Mouse (Mus musculus): ENCODE results near the gene 2210011C24Rik.
"Not testable (repeated sequence)": the region's sequence is repeated elsewhere in the genome, so short reads cannot be mapped to it uniquely, and the experiment has no call there.

The 2210011C24Rik gene

GRCm38 (mm10) chr8:83990170-83990569 is 21.8 kb downstream of the 2210011C24Rik start:
- DNase-seq: no peak

- no peak for DNase-seq
These were observed 22.7 kb downstream of the 2210011C24Rik start for GRCm38 (mm10) chr8:83989243-83989642.

- not testable (repeated sequence) for DNase-seq
These were observed 28.7 kb downstream of the 2210011C24Rik start for GRCm38 (mm10) chr8:83983222-83983621.

DNA sequence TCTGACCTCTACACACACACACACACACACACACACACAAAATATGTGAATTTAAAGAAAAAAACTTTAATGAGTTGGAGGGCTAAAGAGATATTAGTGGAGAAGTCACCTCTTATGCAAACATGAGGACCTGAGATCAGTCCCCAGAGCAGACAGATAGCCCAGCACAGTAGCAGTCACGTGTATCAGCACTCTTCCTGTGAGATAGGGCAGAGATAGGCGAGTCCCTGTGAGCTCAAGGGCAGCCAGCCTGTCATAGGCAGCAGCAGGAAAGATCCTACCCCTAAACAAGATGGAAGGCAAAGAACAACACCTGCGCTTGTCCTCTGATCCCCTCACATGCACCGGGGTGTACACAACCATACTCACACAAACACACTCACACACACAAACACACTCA is 29.5 kb downstream of the 2210011C24Rik start:
- no peak for DNase-seq

DNA sequence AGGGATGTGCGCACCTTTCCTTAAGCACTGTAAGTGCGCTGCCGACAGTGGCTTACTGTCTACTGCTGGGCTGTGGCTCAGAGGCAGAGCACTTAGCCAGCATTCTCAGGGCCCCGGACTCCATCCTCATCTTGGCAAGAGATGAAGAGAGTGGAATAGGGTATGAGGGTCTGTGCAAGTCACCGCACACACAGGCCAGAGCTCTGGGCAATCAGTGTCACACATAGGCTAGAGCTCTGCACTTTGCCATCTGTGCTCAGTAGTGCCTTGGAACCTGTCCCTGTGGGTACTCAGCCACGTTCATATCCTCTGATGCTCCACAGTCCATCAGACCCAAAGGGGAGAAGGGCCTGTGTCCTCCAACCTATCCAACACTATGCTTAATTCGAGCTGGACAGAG is 30.4 kb downstream of the 2210011C24Rik start:
- no peak for DNase-seq

- DNase-seq: no peak
These were observed 31.1 kb downstream of the 2210011C24Rik start for GRCm38 (mm10) chr8:83980845-83981244.

DNA sequence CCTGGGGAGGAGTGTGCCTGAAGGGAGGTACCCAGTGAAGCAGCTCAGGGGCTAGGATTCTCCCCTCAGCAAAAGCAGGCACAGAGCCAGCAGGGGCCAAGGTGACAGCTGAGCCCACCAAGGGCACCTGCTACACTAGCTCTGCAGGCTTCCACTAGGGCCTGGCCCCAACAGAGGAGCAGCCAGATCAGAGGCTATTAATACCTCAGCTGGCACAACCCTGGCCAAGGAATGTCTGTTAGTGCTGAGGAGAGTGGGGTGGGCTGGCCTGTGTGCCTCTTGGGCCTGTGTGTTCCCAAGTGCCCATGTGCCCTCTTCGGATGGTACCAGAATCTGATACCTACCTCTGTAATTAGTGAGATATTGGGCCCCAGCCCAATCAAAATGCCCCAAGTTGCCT is 31.7 kb downstream of the 2210011C24Rik start:
- DNase-seq: no peak

- DNase-seq: no peak
These were observed 33.8 kb downstream of the 2210011C24Rik start for GRCm38 (mm10) chr8:83978200-83978599.

DNA sequence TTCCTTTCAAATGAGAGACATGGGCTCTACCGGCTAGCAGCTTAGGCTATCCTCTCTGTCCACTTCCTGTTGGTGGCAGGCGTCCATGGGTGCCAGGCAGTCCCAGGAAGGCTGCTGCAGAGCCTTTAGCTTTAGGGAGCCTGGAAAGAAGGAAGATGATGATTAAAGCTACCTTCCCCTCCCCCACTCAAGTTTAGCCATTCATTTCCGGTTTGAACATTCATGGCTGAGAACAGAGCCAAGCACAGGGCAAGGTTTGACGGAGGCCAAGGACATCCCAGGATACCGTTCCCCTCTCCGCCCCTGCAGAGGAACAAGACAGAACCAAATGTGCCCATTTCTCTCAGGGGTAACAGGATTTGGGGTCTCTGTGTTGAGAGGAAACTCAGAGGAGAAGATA is 34.3 kb downstream of the 2210011C24Rik start:
- no peak for DNase-seq

GRCm38 (mm10) chr8:83976779-83977350 is 35.1 kb downstream of the 2210011C24Rik start:
- no peak for DNase-seq

- DNase-seq: peak; percentile 50 to 54
These were observed 35.8 kb downstream of the 2210011C24Rik start for GRCm38 (mm10) chr8:83976101-83976630.

GRCm38 (mm10) chr8:83974521-83974920 is 37.5 kb downstream of the 2210011C24Rik start:
- DNase-seq: no peak

DNA sequence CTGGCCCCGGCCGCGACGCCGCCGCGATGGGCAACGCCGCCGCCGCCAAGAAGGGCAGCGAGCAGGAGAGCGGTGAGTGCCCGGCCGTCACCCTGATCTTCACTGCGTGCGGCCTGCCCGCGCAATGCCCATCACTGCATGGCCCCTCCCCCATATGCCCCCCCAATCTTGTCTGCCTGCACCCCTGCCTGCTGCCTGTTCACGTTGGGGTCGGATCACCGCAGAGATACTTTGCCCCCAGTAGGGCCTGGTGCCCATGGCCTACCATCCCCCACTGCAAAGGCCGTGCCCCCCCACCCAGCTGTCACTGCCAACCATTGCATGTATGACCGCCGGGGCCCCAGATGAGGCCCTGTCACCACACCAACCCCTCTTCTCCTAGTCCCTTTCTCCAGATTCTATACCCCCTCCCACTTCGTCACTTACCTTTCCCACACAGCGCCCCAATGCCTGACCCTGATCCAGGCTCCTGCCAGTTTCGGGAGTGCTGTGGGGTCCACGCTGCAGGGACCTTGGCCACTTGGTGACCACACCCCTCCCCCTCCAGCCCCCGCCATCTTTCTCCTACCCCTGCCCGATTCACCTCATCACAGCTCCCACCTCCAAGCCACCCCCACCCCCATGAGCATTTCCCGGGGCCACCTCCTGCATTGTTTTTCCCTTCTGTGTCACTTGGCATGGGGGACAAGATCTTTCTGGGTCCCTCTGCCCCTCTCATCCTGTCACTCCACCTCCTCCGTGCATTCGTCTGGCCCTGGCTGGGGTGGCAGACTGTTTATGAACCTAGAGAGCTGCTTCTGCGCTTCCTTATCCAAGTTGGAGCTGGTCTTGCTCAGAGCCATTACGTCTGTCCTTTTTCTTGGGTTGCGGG is 38.6 kb downstream of the 2210011C24Rik start:
- DNase-seq: peak in 1 of 2 experiments; percentile 55

GRCm38 (mm10) chr8:83972150-83973120 is 39.5 kb downstream of the 2210011C24Rik start, which contains the start of gene Prkaca:
Prkaca (plus strand) TSS chr8:83972993.
- DNase-seq: peak; percentile 97 to 99

- DNase-seq: no peak
These were observed 40.3 kb downstream of the 2210011C24Rik start for GRCm38 (mm10) chr8:83971661-83972060.

GRCm38 (mm10) chr8:83971121-83971520 is 40.9 kb downstream of the 2210011C24Rik start:
- no peak for DNase-seq

- no peak for DNase-seq
These were observed 44.3 kb downstream of the 2210011C24Rik start for GRCm38 (mm10) chr8:83967701-83968100.

DNA sequence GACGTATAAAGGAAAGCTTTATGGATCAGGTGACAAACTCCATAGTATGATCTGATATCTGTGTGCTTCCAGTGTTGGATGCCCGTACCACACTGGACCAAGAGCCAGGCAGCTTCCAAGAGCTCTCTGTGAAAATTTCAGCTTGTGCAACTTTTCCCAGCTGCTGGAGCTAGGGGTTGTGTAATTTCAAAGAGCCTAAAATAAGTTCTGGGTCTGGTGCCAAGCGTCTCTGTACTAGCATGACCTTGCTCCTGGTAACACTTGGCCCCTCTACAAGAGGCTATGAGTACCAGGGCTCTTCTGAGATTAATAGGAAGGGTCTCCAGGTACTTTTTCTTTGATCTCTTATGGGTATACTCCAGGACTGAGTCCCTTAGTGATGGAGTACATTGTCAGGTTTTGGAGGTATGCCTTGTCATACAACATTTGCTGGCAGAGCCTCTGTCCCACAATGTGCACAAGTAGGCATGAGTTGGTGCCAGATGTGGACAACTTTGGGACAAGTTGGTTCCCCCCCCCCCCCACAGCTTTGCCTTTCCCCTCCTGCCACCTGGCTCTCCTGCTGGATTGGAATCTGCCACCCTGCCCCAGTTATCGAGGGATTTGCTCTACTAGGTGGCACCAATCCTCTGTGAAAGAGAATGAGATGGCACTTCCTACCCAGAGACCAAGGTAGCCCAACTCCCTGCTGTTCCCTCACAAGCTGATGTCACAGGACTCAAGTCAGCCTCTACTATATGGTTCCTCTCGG is 47.8 kb downstream of the 2210011C24Rik start:
- no peak for DNase-seq

Data from thymus, postnatal 36 days (tissue).